Mouse (Mus musculus): ENCODE data around the gene Fam229a.
"Not testable (repeated sequence)": the region's sequence is repeated elsewhere in the genome, so short reads cannot be mapped to it uniquely, and the experiment has no call there.

Gene Fam229a

DNA sequence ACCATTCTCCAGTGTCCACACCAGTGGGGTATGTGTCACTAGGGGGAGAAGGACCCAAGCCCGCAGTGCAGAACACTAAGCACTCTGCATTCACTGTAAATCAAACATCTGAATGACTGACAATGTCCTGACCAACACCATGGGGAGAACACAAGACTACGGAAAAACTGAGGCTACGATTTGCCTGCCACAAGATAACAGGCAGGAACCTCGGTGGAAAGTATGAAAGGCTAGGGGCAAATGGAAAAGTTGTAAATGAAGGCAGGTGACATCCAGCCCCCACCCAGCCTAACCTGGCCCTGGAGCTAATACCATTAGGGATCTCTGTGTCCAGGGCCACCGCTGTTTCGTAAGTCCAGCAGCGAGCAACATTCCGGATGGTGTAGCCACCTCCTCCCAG is 27.5 kb downstream of the Fam229a start:
- DNase-seq (ENCODE audit: low spot score in 2 of 2): no peak

DNA sequence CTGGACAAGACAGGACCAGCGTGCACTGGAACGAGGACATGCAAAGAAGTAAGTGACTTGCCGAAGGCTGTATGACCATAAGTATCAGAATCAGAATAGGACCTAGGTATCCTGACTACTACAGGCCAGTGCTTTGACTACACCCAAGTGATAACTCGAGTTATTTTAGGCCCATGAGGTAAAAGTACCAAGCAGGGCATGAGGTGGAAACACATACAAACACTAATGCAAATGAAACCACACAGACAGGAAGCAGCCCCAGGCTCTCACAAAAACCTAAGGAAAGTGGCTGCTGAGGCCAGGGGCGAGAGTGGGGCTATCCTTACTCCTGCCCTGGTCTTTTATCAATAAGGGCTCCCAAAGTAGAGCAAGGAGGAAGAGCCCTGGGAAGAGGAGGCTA is 34.3 kb downstream of the Fam229a start:
- no peak for DNase-seq (ENCODE audit: low spot score in 2 of 2)

DNA sequence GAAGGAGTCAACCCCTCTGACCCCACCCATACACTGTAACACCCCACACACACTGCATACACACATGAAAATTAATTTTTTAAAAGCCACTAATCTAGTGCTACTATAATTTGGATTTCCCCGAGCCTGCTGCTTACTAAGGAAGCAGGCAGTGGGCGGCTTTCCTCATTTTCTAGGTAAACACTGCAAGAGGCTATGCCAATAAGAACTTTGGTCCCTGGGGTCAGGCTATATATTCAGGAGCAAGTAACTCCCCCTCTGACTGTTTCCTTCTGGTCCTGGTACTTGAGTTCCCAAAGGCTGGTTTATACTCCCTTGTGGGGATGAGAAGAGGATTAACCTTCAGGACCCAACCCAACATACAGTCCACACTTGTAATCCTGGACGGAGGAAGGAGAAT is 34.9 kb downstream of the Fam229a start:
- no peak for DNase-seq (ENCODE audit: low spot score in 2 of 2)

GRCm38 (mm10) chr4:129528901-129529300 is 37.9 kb downstream of the Fam229a start:
- not testable (repeated sequence) for DNase-seq (ENCODE audit: low spot score in 2 of 2)

DNA sequence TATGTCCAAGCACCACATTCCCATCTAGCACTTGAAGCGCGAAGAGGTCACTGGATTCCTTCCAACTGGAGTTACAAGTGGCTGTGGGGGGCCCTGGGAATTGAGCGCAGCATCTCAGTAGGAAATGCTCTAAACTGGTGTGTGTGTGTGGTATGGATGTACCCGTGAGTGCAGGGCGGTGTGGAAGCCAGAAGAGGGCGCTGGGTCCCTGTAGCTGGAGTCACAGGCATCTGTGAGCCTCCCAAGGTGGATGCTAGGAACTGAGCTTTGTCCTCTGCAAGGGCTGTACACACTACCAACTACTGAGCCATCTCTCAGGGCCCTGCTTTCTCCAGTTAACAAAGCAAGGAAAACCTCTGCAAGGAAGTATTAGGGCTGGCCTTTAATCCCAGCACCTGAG is 49.0 kb downstream of the Fam229a start:
- DNase-seq (ENCODE audit: low spot score in 2 of 2): no peak
